Mouse (Mus musculus) neutrophil, adult 5-6 weeks (primary cell): Measurements from ENCODE around the gene Gnai2. TPM values are rescaled to one million over a fixed set of nuclear protein-coding genes. Genes with fewer than 3 reads are reported as not detected.

Source experiments
- ATAC-seq: fragments of 151-379, 151-347 bp; 2 replicates; pipeline ENCODE4 v1.8.0; 2017; ENCODE audit warnings: mild to moderate bottlenecking, moderate TSS enrichment; ENCODE audit not compliant: insufficient number of reproducible peaks, poor library complexity, low FRiP score, severe bottlenecking; ENCODE audit errors: extremely low read depth
- total RNA-seq: library from RNA; stranded (forward); fragments of 200-1000 nt; gene quantifications from 2 replicates; pipeline ENCODE4 v1.2.3, GENCODE M21; 2017

Gene Gnai2
- total RNA-seq, 1 experiment from 2014 or later = 1,081 TPM

DNA sequence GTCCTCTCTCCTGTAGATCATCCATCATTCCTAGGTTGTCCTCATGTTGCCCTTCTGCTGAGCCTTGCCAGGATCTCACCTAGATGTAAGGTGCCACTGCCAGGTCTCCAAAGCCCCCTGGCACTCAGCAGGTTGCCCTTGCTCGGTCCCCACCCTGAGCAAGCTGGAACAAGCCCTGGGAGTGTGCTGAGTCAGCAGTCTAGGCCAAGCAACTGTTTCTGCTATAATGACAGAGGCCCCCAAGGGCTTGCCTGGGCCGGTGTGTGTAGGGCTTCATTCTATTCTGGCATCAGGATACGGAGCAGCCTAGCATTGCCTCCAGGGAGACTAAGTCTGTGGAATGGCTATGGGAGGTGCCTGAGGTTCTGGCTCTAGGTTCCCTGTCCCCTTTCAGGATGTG, 25.6 kb upstream of the Gnai2 start:
- ATAC-seq = no peak

DNA sequence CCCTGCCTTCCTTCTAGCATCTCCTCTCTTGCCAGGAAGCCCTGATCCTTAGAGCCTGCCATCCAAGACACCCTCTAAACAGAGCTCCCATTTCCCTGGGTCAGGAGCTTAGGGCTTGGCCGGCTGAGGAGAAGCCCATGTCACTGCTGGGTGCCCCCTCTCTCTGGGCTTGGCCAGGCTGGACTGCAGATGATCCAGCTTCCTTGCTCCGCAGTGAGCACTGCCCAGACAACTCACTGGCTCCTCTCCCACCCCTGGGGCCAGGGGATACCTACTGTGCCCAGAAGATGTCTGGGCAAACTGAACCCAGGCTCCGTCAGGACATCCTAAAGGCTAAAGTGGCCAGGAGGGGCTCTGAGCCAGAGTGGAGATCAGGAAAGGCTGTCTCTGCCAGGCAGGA, 24.8 kb upstream of the Gnai2 start:
- ATAC-seq = no peak

DNA sequence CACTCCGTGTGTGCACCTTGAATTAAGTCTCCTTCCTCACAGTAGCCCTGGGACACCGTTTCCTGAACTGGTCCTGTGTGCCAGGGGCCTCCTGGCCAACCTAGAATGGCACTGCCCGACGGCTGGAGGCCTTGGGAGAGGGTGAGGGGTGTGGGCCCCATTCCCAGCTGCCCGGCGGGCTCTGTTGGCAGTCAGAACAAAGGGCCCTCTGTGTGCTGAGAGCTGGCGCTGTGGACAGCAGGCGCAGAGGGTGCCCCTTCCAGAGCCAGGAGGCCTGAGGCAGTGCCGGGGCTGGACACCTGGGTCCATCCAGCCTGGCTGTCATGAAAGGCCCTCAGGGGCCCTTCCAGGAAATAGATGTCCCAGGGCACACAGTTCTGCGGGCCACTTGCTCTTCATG, 24.4 kb upstream of the Gnai2 start:
- ATAC-seq = no peak

DNA sequence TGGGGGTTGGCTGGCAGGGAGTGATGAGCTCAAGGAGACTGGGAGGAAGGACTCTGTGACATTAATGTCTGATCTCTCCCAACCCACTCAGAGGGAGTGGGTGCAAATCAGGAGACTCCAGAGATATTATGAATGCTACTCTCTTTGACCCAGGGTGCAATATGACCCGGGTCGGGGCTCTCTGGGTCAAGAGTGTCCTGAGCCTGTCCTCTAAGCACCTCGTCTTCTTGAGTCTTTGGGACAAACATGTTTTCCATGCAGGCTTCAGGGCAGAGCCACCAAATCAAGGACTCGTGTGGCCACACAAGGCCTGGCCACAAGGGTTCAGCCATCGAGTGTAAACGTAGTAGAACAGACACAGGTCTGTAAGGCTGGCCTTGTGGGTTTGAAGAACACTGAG, 22.9 kb upstream of the Gnai2 start:
- no peak for ATAC-seq

DNA sequence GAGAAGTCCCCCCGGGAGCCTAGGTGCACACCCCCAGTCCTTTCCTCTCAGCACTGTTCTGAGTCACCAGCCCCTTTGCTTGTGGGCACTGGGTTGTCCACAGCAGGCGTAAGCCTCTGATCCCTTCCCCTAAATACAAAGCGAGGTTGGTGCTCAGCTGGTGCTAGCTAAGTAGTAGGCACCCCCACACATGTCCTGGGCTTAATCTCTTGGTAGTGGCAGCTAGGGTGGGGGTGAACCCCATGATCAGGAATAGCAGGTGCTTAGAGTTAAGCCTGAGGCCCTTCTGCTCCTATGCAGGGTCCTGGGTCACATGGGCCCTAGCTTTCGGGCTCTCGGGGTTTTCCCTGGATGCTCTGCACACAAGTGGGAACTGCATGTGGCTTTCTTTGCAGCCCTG, 22.0 kb upstream of the Gnai2 start:
- ATAC-seq = no peak

DNA sequence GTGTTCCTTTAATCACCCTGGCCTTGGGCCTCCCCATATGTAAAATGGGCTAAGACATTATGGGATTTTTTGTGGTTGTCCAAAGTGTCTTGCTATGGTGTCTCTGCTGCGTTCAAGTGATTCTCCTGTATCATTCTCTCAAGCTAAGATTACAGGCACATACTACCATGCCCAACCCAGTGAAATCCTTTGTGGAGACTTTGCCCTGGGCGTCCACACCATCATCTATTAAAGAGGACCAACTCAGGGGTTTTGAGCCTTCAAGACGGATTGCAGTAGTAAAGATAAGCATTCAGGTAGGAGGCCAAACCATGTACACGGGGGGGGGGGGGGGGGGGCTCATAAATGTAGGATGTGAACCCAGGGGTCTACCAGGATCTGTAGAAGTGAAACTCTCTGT, 19.4 kb upstream of the Gnai2 start:
- ATAC-seq = no peak

DNA sequence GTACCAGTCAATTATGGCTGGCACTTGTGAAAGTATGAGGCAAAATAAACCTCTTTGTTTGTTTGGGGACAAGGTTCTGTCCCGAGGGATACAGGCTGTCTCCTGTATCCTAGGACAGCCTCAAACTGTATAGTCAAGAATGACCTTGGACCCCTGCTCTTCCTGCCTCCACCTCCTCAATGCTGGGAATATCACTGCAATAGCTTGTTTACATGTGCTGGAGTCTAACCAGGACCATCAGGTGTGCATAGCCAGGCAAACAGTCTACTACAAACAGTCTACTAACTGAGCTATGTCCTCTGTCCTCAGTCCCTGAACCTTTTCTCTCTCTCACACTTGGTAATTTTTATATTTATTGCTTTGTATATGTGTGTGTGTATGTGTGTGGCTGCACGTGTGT, 18.3 kb upstream of the Gnai2 start:
- ATAC-seq = no peak

DNA sequence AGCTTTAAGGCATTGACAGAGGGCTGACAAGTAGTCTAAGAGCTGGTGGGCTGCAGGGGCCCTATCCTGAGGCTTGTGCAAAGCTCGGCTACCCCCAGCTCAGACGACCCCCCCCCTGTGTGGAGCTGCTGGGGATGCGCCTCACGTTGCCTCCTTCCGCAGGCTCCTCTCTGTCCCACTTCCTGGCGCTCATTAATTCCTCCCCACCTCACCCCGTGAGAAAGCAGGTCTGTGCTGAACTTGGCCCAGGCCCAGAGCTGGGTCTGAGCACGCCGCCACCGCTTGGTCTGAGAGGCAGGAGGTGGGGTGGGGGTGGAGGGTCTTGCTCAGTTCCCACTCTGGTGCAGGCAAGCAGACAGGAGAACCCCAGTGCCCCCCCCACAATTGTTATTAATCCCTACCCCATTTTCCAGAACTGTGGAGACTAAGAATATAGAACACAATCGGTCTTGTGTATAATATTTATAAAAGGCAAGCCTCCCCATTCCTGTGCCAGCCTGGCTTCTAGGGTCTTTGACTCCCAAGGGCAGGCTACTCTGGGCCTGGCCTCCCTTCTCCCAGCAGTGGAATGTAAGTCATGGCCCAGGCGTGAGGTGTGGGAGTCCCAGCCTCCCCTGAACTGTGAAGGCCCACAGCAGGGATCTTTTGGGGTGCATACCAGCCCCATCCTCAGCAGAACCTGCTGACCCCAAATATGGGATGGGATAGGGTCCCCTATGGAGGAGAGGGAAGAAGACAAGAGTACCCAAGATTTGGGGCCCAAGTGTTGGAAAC, 15.7 kb upstream of the Gnai2 start:
- no peak for ATAC-seq

DNA sequence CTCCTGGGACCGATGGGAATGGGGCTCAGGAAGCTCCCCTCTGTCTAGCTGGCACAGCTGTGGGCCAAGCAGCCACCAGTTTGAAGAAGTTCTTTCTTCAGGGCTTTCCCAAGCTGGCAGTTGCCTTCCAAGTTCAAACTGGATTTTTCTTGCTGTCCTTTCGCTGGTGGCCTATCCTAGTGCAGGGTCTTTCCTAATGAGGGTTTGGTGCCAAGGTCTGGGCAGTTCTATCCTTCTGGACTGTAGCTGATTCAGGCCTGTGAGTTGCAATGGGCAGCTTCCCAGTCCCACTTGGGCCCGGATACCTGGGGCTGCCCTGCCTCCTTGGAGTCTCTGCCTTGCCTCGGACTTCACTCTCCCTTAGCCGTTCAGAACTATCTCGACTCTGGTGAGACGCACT, 15.1 kb upstream of the Gnai2 start:
- ATAC-seq = no peak

DNA sequence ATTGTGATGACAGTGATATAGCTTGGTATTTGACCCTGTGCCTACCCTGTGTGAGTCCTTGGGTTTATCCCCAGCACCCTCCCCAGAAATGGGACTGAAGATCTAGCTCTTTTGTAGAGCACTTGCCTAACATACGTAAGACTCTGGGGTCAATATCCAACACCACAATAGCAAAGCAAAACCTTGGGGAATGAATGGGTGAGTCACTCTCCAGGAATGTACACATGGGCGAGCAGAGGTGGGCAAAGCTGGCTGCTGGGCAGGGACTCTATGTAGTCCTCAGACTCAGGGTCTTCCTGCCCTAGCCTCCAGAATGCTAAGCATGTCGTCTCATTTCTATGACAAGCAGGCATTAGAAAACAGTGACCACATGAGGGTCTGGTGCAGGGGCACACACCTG, 13.6 kb upstream of the Gnai2 start:
- no peak for ATAC-seq

DNA sequence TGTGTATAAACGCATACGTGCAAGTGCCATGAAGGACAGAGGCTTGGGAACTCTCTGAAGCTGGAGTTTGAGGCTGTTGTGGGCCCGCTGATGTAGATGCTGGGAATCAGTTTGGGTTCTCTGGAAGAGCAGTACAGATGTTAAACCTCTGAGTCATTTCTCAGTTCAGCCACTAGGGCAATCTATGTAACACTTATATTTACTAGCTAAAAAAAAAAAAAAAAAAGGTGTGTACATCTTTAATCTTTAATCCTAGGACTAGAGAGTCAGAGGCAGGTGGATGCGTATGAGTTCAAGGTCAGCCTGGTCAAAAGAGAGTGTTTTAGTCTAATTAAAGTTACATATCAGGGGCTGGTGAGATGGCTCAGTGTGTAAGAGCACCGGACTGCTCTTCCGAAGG, 11.8 kb upstream of the Gnai2 start:
- ATAC-seq = no peak

DNA sequence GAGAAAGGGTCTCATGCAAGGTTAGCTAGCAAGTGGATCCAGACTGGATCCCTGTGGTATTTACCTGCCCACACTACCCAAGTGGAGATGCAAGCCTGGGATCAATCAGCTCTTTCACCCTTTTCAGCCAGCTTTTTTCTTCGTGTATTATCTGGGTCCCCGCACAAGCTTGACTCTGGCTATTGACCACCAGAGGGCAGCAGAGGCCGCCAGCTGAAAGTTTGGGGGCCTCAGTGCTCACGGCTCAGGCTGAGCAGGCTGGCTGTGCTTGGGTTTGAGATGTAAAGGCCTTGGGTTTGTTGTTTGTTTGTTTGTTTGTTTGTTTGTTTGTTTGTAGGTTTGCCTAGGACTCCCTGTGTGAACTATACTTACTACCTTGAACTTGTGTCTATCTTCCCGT, 10.4 kb upstream of the Gnai2 start:
- ATAC-seq = peak; percentile 57; the same call in 1 of the 2 replicates

DNA sequence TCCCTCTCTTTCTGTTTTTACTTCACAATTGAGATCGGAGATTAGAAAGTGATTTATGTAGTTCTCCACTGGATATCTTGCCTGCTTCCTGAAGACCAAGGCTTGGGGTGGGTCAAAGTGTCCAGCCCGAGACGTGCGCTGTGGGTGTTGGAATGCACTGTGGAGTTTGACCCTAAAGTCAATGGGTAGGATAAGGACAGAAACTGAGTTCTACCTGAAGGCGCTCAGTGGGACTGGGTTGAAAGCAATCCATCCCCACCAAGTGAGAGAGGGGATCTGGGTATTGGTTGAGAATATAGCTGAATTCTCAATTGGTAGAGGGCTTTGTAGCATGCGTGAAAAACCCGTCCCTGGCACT, 10.0 kb upstream of the Gnai2 start:
- no peak for ATAC-seq

DNA sequence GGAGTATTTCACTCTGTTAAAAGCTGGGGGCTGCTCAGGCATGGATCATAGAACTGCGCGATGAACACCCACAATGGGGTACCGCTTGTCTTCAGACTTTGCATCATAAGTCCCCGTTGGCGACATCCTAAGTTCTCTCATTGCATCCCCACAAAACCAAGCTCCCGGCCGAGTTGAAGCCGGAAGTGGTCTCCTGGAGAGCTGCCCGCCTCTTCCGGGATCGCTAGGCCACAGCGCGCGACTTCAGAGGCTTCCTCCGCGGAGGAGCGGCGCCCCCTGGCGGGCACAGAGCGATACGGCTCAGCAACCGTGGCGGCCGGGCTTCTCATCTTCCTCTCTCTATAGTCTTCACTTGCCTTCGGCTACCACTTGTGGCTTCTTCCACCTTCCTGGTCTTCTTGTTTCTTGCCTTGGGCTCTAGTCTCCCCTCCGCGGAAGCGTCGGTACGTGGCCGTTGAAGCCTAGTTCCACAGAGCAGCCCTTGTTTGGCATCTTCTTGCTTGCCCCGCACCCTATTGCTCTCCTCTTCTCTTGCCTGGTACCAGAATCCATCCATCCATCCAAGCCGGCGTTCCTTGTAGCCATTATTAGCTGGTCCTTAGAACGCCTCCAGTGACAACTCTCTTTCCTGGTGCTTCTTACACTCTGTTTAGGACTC, 9.5 kb upstream of the Gnai2 start:
- ATAC-seq = peak; percentile 64

DNA sequence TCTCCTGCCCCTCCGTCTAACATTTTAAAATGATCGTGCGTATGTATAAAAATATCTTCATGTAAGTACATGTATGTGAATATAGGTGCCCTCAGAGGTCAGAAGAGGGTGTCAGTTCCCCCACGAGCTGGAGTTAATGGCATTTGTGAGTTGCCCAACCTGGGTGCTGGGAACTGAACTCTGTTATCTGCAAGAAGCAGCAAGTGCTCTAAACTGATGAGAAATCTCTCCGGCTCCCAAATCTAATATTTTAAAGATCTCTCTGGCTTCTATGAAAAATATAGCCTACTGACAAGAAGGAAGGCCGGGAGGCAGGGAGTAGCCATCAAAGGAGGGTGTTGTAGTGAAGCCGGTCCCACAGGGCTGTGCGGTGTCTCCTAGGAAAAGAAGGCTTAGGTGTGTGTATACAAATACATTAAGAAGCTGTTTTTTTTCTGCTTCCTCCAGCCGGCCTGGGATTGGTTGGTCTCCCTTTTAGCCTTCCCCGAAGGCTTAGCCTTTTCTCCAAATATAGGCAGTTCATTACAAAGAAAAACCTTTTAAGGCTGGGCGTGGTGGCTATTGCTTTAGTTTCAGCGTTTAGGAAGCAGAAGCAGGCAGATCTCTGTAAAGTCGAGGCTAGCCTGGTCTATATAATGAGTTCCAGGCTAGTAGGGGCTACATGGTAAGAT, 8.5 kb upstream of the Gnai2 start:
- ATAC-seq = no peak

DNA sequence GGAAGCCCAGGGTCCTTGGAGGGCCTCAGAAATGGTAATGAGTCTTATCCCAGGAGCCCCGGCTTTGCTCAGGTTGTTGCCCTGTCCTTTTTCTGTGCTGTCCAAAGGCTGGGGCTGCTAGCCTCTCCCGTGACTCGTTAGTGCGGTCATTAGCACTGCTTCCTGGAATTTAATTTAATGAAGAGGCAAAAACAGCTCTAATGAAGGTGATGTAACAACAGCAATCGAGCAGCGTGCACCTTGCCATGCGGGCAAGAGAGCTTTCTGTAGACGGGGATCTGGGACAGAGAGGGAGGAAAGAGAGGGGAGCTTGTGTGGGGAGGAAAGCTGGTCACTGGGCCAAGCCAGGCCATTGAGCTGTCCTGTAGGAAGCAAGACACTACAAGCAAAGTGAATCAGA, 6.5 kb upstream of the Gnai2 start:
- no peak for ATAC-seq

DNA sequence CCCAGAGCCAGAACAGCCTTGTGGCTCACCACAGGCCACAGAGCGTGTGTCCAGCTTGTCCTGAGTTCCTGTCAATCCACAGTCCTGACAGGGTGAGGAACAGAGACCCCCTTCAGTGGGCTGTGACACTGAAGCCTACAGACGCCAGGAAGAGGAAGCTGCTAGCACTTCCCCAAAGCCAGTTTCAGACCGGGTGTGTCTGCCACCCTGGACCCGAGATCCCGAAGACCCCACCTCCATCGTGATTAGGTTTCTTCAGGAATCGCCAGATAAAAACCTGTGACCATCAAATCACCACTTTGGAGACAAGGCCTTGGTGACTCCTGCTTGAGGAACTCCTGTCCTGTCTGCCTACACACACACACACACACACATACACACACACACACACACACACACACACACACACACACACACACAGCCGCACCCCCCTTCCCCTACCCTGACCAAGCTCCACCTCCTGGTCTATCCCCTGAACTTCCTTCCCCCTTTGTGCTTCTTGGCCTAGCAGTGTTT, 5.1 kb upstream of the Gnai2 start:
- peak; percentile 67 for ATAC-seq

DNA sequence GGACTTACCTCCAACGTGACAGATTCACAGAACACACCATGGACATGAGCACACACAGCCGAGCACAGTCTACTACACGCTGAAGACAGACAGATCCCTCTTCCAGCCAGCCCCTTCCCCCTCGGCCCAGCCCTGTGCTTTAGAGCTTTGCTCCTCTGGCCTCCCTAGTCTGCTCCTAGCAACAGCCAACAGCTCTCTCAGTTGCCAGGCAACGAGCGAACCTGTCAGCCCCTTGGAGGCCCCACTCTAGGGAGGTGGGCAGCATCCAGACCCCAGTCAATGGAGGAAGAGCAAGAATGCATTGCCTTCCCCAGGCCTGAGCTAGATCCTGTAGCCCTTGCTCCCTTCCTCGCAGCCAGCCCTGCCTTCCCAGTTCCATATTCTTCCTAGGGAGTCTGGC, 1.9 kb upstream of the Gnai2 start:
- ATAC-seq = no peak

DNA sequence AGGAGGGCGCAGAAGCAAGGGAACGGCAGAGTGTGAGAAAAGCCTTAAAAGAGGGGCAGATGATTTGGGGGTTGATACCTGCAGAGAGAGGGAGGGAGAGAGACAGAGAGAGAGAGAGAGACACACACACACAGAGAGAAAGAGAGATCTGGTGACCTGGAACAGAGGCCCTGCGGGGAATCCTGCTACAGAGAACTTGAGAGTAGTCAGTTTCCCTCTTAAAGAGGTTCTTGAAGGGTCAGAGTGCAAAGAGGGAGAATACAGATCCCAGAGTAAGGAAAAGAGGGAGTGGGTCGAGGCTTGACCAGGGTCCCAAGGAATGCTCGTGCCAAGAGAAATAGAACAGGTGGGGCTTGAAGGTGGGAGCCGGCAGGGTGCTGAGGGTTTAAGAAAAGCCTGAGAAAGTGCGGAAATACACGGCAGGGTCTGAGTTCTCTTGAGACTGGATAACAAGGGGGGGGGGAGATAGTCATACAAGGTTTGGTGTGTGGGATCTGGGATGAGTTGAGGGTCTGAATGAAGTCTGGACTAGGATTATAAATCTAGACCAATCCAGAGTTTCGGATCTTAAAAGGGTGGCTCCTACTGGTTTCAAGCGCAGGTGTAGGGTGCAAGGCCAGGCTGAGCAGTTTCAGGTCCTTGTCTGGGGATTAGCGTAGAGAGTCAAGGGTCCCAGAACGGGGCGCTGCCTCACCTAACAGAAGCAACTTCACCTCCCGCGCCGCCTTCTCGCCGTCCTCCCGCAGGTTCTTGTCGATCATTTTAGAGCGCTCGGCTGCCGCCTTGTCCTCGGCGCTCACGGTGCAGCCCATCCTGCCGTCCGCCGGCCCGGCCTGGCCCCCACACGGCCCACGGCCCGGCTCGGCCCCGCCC, 525 bp downstream of the Gnai2 start:
- ATAC-seq = 0 out of 2 replicates have a peak, but pooled peaks have one; percentile 0
